Mouse (Mus musculus) colon, adult 2 months (tissue): ENCODE data around the gene Gm4969. TPM values are rescaled to one million over a fixed set of nuclear protein-coding genes. Genes with fewer than 3 reads are reported as not detected.

Experiments
- polyA plus RNA-seq: library from polyadenylated mRNA; depleted of rRNA; stranded (reverse); fragments of >200 nt; gene quantifications from 2 replicates; pipeline ENCODE4 v1.2.3, GENCODE M21; 2012; rRNA removed

The Gm4969 gene
- polyA plus RNA-seq = not detected in 2 replicates

GRCm38 (mm10) chr7:19118028-19118771 lies at the start of gene Gm4969:
Gene Gm4969 (minus strand): TSS chr7:19118368.

GRCm38 (mm10) chr7:19165656-19166423 lies 47.7 kb upstream of the Gm4969 start, which contains the start of gene Gipr:
Gene Gipr (minus strand): TSS chr7:19166127.

GRCm38 (mm10) chr7:19149626-19150025 lies 31.5 kb upstream of the Gm4969 start, which contains the start of gene Snrpd2:
Gene Snrpd2 (plus strand): TSS chr7:19149722.

GRCm38 (mm10) chr7:19148875-19149541 lies 30.8 kb upstream of the Gm4969 start, which contains the start of gene Qpctl:
Gene Qpctl (minus strand): TSS chr7:19149291.

GRCm38 (mm10) chr7:19119631-19120429 lies 1.7 kb upstream of the Gm4969 start, which contains the start of gene Fbxo46:
Gene Fbxo46 (plus strand): TSS chr7:19119859.

GRCm38 (mm10) chr7:19094471-19094825 lies 23.7 kb downstream of the Gm4969 start, which contains the start of gene Six5:
Gene Six5 (plus strand): TSS chr7:19094594.

GRCm38 (mm10) chr7:19083701-19084100 lies 34.5 kb downstream of the Gm4969 start, which contains the start of gene Dmpk:
Gene Dmpk (plus strand): TSS chr7:19083849.

GRCm38 (mm10) chr7:19075723-19076585 lies 42.2 kb downstream of the Gm4969 start, which contains the start of gene Dmwd:
Gene Dmwd (plus strand): TSS chr7:19076227.

GRCm38 (mm10) chr7:19054047-19054776 lies 64.0 kb downstream of the Gm4969 start, which contains the start of gene Rsph6a:
Gene Rsph6a (plus strand): TSS chr7:19054690.

Other genes with a start within 250 kb of the Gm4969 start
- gene Pglyrp1, start 247.0 kb downstream of the Gm4969 start, polyA plus RNA-seq = 1,287 and 1,800 TPM in 2 replicates
- 24.9 and 30.9 TPM in 2 replicates for gene Ccdc61, start 208.0 kb downstream of the Gm4969 start, polyA plus RNA-seq
- gene Nova2, start 192.5 kb downstream of the Gm4969 start, polyA plus RNA-seq = 0.56 and 0.80 TPM in 2 replicates
- not detected in 2 replicates for gene Nanos2, start 131.0 kb downstream of the Gm4969 start, polyA plus RNA-seq
- 9.8 and 12.8 TPM in 2 replicates for gene Mypop, start 127.1 kb downstream of the Gm4969 start, polyA plus RNA-seq
- 48.1 and 49.0 TPM in 2 replicates for gene Irf2bp1, start 114.3 kb downstream of the Gm4969 start, polyA plus RNA-seq
- gene Foxa3, start 94.8 kb downstream of the Gm4969 start, polyA plus RNA-seq = 70.8 and 76.2 TPM in 2 replicates
- gene Sympk, start 94.0 kb downstream of the Gm4969 start, polyA plus RNA-seq = 80.5 and 90.6 TPM in 2 replicates
- not detected in 2 replicates for gene Rsph6a, start 63.7 kb downstream of the Gm4969 start, polyA plus RNA-seq
- 32.3 and 33.8 TPM in 2 replicates for gene Dmwd, start 42.1 kb downstream of the Gm4969 start, polyA plus RNA-seq
- 613 and 864 TPM in 2 replicates for gene Dmpk, start 34.5 kb downstream of the Gm4969 start, polyA plus RNA-seq
- 45.2 and 56.4 TPM in 2 replicates for gene Six5, start 23.8 kb downstream of the Gm4969 start, polyA plus RNA-seq
- 14.7 and 14.9 TPM in 2 replicates for gene Fbxo46, start 1.5 kb upstream of the Gm4969 start, polyA plus RNA-seq
- 15.1 and 16.3 TPM in 2 replicates for gene Qpctl, start 30.9 kb upstream of the Gm4969 start, polyA plus RNA-seq
- gene Snrpd2, start 31.4 kb upstream of the Gm4969 start, polyA plus RNA-seq = 19.3 and 24.0 TPM in 2 replicates
- 0.95 and 1.6 TPM in 2 replicates for gene Gipr, start 47.8 kb upstream of the Gm4969 start, polyA plus RNA-seq
- gene Eml2, start 58.1 kb upstream of the Gm4969 start, polyA plus RNA-seq = 45.4 and 47.5 TPM in 2 replicates
- gene Gpr4, start 94.2 kb upstream of the Gm4969 start, polyA plus RNA-seq = 4.0 and 4.6 TPM in 2 replicates
- gene Opa3, start 110.0 kb upstream of the Gm4969 start, polyA plus RNA-seq = 40.5 and 52.5 TPM in 2 replicates
- 569 and 685 TPM in 2 replicates for gene Vasp, start 153.4 kb upstream of the Gm4969 start, polyA plus RNA-seq
- gene Ppm1n, start 161.7 kb upstream of the Gm4969 start, polyA plus RNA-seq = 0.10 and 0.21 TPM in 2 replicates
- gene Rtn2, start 164.3 kb upstream of the Gm4969 start, polyA plus RNA-seq = 28.0 and 34.1 TPM in 2 replicates
- 3.1 and 6.7 TPM in 2 replicates for gene Fosb, start 191.7 kb upstream of the Gm4969 start, polyA plus RNA-seq
- gene Ercc1, start 226.4 kb upstream of the Gm4969 start, polyA plus RNA-seq = 26.1 and 33.2 TPM in 2 replicates
- 4.0 and 7.0 TPM in 2 replicates for gene Cd3eap, start 241.1 kb upstream of the Gm4969 start, polyA plus RNA-seq
- 14.6 and 20.3 TPM in 2 replicates for gene Ppp1r13l, start 241.4 kb upstream of the Gm4969 start, polyA plus RNA-seq